Mouse (Mus musculus) embryonic fibroblast, embryonic 13.5 days (primary cell): ENCODE measurements around the gene Gm11020.
"Not testable (repeated sequence)": the region's sequence is repeated elsewhere in the genome, so short reads cannot be mapped to it uniquely, and the experiment has no call there.

Source experiments
- CTCF ChIP-seq: IDR thresholded peaks from 2 replicates; pipeline ENCODE4 v1.5.1; 2011; ENCODE audit warnings: mild to moderate bottlenecking, control low read depth, low read length, moderate library complexity, borderline replicate concordance; ENCODE audit not compliant: insufficient read depth
- POLR2A ChIP-seq: IDR thresholded peaks from 2 replicates; pipeline ENCODE4 v1.6.1; 2011; ENCODE audit warnings: low read depth, mild to moderate bottlenecking, control low read depth, low read length, moderate library complexity

DNA sequence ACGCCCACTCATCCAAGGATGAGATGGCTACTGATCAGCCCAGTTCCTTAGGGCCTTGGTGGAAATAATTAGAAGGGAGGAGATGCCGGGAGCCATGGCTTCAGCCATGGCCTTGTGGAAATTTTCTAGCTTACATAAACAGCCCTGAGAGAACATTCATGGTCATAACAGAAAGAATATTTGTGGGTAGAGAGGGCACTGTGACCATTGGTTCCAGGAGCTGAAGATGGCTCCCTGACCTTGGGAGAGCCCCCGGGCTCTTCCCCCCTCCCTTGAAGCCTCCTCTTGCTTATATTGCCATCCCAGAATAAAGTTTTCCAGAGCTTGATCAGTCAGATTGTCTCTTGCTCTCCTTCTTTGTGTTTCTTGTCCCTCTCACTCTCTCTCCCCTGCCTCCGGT lies 18.8 kb upstream of the Gm11020 start:
- not testable (repeated sequence) for TF ChIP-seq CTCF, POLR2A
